Mouse (Mus musculus) mouse embryonic stem cell (cell line): ENCODE measurements around the gene Ppp1cc.
"Not testable (repeated sequence)": the region's sequence is repeated elsewhere in the genome, so short reads cannot be mapped to it uniquely, and the experiment has no call there.

Source experiments
- in situ Hi-C, 2 experiments: fragments of 300-500 bp; cut with MboI; formaldehyde crosslinking; loops; 1 replicate in 1 of 2; 3 replicates in 1 of 2; pipeline ENCODE4 v1.14.3; 2019 to 2020; ENCODE audit warnings: low sequenced_read_pairs in 2 of 2, low pct_unique_long_range_greater_than_20kb in 1 of 2, mixed read lengths in 1 of 2; ENCODE audit not compliant: unreplicated experiment in 1 of 2

Gene Ppp1cc

DNA sequence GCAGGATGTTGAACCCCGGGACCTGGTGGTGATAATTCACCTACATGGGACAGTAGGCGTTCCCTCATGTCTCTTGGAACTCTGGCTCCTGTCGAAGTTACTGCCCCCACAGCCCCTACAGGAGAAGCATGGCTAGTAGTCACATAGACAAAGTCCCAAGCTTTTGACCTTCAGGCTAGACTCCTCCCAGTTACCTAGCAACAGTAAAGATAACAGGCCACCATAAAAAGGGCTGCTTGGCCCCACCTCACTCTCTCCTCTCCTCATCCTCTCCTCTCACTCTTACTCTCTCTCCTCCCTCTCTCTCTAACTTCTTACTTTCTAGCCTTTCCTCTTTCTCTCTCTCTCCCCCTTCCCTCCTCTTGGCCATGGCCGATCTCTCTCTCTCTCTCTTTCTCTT is 42.8 kb downstream of the Ppp1cc start:
- in situ Hi-C loops = no loop called here

DNA sequence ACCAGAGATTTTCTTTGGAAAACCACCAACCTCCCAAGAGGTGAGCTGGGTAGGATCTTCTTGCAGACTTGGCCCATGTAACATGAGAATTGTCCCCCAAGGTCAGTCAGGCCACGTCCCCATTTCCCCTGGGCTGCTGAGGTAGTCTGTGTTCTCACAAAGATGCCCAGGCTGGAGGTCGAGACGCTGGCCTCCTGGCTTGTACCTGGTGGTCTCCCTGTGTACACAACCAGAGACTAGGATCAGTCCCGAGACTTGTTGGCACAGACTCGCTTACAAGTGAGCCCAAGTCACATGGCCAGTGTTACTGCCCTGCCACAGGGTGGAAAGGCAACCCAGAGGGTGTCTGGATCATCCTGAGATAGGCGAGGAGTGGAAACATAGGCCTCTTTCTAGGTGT is 43.8 kb downstream of the Ppp1cc start:
- in situ Hi-C loops = no loop called here

DNA sequence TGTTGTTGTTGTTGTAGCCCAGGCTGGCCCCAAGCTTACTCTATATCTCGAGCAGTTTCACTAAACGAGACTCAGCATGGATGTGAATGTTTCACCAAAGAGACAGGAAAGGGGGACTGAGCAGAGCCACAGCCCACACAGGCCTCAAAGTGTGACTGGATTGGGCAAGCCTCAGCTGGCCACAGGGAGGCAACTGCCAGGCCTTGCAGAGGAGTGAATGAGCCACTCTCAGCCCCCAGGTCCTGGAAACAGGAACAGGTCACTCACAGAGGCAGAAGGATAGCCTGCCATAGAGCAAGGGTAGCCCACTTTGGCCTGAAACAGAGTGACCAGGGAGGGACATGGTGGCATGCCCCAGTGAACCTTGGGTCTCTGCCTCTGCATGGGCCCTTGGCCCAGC is 46.1 kb downstream of the Ppp1cc start:
- in situ Hi-C loops = no loop called here

DNA sequence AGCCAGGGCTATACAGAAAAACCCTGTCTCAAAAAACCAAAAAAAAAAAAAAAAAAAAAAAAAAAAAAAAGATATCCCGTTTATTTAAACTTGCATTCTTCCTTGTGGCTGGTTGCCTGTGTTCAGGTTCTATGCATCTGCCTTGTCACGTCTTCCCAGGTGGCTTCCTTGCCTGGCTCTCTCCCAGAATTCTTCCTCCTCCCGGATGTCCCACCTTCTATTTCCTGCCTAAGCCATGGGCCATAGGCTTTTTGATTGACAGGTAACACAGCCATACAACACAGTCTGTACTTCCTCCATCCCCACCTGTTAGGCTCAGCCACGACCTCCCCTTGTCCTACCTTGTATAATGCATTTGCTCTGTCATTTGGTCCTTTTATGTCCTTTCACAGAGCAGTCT is 48.4 kb downstream of the Ppp1cc start, which contains the start of gene Hvcn1:
Gene Hvcn1, plus strand, starts transcription at position 330 of the 400 bp plus-strand sequence.
- in situ Hi-C loops = no loop called here

DNA sequence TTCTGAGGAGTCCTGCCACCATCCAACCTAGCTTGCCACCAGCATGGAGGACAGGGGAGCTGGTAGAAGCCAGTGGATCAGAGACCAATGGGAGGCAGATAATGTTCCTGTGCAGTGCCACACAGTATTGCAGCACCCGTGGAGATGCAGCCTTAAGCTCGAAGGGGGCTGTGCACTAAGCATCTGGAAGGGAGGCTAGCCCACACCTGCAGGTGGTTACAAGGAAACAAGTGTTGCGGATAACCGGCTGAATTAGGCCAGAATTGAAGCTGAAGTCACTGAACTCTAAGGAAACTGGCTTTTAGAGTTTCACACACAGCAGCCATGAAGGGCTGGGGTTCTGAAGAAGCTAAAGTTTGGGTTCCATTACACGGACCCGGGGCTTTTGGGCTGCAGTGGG is 50.8 kb downstream of the Ppp1cc start:
- in situ Hi-C loops = no loop called here

DNA sequence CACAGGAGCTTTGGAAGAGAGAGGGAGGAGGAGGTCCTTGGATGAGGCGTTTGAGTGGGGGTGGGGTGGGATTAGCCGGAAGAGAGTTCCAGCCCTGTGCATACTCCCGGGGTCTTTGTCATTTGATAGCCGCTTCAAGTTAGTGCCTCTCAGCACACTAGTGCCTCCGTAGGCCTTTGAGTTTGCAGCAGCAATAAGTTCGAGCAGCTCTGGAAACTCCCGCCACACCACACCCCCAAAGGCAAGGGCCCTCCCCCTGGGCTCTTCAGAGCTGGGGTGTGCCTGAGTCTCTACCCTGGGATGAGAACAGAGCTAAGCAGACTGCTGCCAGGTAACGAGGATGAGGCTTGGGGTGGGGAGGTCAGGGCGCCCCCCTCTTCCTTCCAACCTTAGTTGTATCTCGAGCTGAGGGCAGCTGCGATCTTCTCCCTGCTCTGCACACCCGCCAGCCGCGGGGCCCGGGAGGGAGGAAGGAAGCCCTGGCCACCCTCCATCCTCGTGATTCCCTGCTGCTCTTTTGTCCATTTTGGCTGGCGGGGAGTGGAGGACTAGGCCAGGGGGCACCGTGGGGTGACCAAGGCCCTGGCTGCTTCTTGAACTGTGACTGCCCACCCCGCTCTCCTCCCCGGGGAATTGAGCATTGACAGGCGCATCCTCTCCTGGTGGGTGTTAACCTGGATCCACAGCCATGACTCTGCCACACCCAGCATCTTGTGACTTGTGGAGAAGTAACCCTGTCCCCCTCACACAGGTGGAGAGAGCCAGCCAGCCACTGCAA is 51.7 kb downstream of the Ppp1cc start:
- in situ Hi-C loops = no loop called here

DNA sequence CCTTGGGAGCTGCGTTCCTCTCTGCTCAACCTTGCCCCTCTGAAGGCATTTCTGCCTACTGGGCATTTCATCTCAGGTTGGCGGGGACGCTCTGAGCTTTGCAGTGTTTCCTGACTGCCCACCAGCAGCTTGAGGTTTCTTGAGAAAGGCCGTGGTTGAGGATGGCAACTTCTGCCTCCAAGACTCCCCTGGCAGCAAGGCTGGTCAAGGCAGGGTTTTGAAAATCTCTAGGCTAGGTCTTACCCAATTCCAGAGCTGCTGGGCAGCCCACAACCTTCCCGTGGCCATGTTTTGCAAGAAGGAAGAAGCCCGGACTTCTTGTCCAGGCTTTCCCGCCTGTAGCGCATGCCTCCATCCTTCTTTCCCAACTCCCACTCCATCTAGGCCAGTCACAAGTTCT is 52.8 kb downstream of the Ppp1cc start:
- in situ Hi-C loops = no loop called here

DNA sequence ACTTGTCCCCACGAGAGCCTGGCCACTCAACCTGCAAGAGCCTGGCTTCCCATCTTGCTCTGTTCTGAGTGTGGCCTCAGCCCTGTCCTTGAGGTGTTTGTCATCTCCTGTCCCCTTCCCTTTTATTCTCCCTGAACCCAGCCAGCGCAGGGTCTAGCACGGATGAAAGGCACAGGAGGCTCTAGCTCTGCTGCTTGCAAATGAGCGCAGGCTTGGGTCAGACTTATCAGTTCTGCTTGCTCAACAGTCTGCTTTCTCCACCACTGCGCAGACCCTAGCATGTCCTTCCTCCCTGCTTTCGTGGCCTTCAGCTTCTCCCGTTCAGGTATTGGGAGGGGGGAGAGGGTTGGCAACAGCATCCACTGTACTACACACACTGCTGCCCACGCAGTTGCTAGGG is 54.0 kb downstream of the Ppp1cc start:
- in situ Hi-C loops = no loop called here

DNA sequence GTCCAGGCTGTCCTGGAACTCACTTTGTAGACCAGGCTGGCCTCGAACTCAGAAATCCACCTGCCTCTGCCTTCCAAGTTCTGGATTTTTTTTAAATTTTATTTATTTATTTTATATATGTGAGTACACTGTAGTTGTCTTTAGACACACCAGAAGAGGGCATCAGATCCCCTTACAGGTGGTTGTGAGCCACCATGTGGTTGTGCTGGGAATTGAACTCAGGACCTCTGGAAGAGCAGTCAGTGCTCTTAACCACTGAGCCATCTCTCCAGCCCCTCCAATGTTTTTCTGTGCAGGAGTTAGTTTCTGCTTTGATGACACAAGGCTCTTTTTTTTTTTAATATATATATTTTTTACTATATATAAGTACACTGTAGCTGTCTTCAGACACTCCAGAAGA is 54.7 kb downstream of the Ppp1cc start:
- in situ Hi-C loops = not testable (repeated sequence)

DNA sequence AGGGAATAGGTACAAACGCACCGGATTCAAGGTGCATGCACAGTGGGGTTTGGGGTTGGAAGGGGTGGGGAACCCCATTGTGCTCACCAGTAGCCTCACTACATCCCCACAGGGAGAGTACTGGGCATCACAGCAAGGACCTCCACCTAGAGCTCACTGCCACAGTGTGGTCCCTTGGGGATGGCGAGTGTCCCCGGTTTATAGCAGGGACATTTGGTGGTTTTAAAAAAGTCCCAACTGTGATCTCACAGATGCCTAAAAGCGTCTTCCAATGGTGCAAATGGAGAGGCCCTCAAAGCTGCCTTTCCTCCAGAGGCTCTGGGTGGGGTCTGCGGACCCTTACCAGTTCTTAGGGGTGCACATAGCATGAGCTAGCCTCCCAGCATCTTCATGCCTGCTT is 55.8 kb downstream of the Ppp1cc start:
- in situ Hi-C loops = no loop called here

DNA sequence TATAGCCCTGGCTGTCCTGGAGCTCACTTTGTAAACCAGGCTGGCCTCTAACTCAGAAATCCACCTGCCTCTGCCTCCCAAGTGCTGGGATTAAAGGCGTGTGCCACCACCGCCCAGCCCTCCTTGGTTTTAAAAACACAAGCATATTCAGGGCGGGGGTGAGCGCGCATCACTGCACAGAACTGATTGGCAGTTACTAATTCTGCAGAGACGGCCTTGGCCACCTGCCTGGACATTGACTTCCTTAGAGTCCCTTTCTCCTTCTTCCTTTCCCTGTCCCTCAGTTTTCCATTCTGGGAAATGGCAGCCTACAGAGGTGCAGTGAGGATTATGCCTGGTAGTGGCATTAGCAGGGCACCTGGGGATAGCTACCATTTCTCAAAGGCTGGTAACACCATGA is 59.6 kb downstream of the Ppp1cc start:
- in situ Hi-C loops = no loop called here

DNA sequence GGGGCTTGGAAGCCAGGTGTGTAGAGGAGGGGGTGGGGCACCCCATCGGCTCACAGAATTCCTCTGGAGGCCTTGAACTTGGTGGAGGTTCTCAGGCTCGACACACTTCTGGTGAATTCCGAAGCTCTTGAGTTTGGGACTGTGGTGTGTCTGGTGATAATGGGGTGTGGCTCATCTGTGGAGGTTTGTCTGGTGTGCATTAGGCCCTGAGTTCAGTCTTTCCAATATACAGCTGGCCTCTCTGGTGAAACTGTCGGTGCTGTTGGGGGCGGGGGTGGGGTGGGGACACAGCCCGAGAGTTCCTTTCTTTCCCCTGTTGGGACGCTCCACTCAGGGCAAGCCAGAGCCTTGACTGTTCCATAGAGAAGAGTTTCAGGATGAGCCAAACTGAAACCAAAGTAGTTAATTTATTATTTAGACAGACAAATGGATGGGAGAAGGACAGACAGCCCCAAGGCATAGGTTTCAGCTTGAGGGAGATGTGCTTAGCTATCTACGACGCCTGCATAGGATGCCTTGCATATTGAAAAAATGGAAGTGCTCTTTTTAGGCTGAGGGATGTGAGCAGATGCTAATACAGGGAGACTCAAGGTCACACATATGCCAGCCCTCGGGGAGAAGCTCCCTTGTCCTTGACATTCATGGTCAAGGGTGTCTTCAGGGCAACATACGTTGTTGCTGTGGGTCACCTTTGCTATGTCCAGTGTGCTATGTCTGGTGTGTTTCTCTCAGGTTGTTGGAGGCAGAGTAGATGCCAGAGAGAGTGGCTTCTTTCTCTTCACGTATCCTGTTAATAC is 60.2 kb downstream of the Ppp1cc start:
- in situ Hi-C loops = no loop called here

DNA sequence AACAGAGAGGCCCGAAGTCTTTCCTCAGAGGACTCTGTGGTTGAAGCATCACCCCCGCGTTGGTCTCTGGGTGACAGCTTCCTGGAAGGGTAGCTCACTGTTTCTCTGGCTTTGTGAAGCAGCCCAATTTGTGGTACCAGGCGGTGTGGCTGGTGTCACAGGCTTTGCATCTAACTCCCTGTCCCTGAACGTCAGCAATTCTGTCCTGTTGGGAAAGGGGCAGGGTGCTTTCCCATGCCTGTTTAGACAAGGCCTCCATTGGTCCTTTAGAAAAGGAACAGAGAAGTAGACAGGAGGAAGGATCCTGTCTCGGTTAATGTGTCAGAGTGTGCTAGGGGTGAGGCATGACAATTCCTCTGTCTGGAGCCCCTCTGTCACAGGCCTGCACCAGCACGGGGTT is 60.9 kb downstream of the Ppp1cc start:
- in situ Hi-C loops = no loop called here

DNA sequence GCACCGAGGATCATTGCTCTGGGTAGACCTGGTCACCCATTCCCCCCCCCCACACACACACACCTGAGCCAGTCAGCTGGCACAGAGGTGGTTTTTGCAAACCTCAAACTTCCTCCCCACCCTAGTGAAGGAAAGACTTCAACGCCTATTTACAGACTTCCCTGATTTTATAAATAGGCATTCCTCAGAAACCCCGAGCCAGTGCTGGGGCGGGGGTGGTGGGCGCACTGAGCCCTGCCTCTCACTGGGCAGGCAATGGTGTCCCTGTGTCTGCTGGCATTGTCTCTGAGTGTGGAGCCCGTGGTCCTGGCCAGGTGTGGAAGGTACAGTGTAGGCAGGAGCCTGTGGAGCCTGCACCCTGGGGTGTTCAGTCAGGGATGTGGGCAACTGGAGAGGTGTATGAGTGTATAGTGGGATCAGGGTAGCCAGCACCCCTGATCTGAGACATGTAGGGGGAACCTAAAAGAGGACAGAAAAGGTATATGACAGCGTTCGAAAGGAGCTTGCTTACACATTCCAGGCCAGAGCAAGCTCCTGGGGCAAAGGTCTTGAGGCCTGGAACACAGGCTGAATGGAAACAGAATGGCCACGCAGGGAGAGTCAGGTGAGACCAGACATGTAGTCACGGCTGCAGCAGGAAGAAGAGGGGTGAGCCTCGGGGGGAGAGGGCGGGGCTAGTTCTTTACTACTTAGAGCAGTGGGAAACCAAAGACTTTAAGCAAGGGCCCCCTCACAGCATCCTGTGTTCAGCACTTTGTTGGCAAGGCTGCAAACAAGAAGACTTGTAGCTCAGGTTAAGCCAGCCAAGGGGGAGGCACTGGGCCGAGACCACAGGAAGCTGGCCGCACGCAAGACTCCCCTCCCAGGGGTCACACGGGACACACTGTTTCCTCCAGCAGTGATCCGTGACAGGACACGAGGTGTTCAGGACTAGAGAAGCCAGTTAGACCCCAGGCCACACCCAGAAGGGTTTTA is 61.9 kb downstream of the Ppp1cc start:
- in situ Hi-C loops = no loop called here

DNA sequence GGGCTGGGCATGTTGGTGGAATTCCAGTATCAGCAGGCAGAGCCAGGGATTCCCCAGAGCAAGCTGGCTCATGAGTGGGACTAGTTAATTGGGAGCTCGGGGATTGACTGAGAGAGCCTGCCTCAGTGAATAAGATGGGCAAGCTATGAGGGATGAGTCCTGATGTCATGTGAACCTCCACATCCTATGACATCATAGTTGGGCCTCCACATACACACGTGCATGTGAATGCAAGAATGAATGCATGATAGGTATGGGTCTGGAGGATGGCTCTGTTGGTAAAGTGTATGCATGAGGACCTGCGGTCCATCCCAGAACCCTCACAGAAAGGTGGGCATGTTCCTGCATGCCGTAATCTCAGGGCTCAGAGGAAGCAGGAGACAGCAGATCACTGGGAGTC is 63.0 kb downstream of the Ppp1cc start:
- in situ Hi-C loops = no loop called here

DNA sequence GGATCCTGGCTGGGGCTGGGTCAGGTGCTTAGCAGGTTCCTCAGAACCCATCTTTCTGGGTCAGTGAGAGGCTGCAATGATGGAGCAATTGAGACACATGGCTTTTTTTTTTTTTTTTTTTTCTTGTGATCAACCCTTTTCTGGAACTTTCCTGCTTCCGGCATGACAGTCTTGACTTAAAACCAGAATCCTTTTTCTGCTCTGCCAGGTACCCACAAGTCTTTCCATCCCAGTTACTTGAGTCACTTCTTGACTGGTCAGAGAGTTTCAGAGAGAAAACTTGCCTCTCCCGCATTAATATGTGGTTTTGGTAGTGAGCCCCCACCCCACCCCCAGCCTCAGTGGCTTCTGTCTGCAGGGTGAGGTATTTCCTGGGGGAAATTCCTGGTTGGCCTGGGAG is 66.2 kb downstream of the Ppp1cc start:
- in situ Hi-C loops = no loop called here
